Mouse (Mus musculus): ENCODE results near the gene Ckm. TPM values are rescaled to one million over a fixed set of nuclear protein-coding genes. Genes with fewer than 3 reads are reported as not detected.

Ckm gene
- polyA plus RNA-seq, 1 experiment from 2014 or later: 38.6 TPM

- Histone ChIP-seq H3K9ac (replicated peaks) (no peak overlapping the region), H3K27me3 (replicated peaks) (peaks cover 30% of the 10 kb centered on the region), H3K9me3 (replicated peaks) (no peaks in the 10 kb centered on the region), H3K27ac (replicated peaks) (no peak overlapping the region), H3K4me1 (peaks cover 27% of the 10 kb centered on the region), H3K36me3 (no peaks in the 10 kb centered on the region), H3K4me2 (no peak overlapping the region), H3K4me3 (replicated peaks) (no peak overlapping the region)
- 71% methylated on average over 4 of the region's 4 CpGs for WGBS
- ATAC-seq (ENCODE audit: low FRiP score): no peak
These were observed 39.2 kb upstream of the Ckm start for GRCm38 (mm10) chr7:19365376-19365775.

- Histone ChIP-seq H3K9me3 (replicated peaks) (no peaks in the 10 kb centered on the region), H3K27ac (replicated peaks) (no peak overlapping the region), H3K27me3 (replicated peaks) (peaks cover 17% of the 10 kb centered on the region; the same call in 1 of the 2 replicates), H3K4me3 (replicated peaks) (no peak overlapping the region), H3K4me2 (no peak overlapping the region), H3K9ac (replicated peaks) (no peak overlapping the region), H3K4me1 (peaks cover 7% of the 10 kb centered on the region), H3K36me3 (no peaks in the 10 kb centered on the region)
- 23% methylated on average over 16 of the region's 16 CpGs for WGBS
- no peak for ATAC-seq (ENCODE audit: low FRiP score)
These were observed 36.2 kb upstream of the Ckm start for GRCm38 (mm10) chr7:19368380-19368779.

- H3K4me2 ChIP-seq: peak overlapping the region; percentile 78
- no peaks in the 10 kb centered on the region for H3K9me3 ChIP-seq (replicated peaks)
- WGBS: 12% methylated on average over 46 of the region's 46 CpGs
- H3K9ac ChIP-seq (replicated peaks): peak overlapping the region; percentile 58
- no peak overlapping the region for H3K27ac ChIP-seq (replicated peaks)
- H3K4me1 ChIP-seq: peaks cover 7% of the 10 kb centered on the region
- peak overlapping the region; percentile 48 for H3K4me3 ChIP-seq (replicated peaks)
- peak; percentile 80 for ATAC-seq (ENCODE audit: low FRiP score)
- H3K27me3 ChIP-seq (replicated peaks): peaks cover 10% of the 10 kb centered on the region; the same call in 1 of the 2 replicates
- no peaks in the 10 kb centered on the region for H3K36me3 ChIP-seq
These were observed 34.7 kb upstream of the Ckm start for GRCm38 (mm10) chr7:19369823-19370425.

GRCm38 (mm10) chr7:19373367-19373766, 31.2 kb upstream of the Ckm start:
- 87% methylated on average over 2 of the region's 2 CpGs for WGBS
- peaks cover 9% of the 10 kb centered on the region; the same call in 1 of the 2 replicates for H3K27me3 ChIP-seq (replicated peaks)
- no peaks in the 10 kb centered on the region for H3K9me3 ChIP-seq (replicated peaks)
- no peaks in the 10 kb centered on the region for H3K36me3 ChIP-seq
- no peak overlapping the region for H3K4me3 ChIP-seq (replicated peaks)
- no peak overlapping the region for H3K27ac ChIP-seq (replicated peaks)
- no peak for ATAC-seq (ENCODE audit: low FRiP score)
- no peak overlapping the region for H3K4me2 ChIP-seq
- H3K4me1 ChIP-seq: peaks cover 7% of the 10 kb centered on the region
- H3K9ac ChIP-seq (replicated peaks): no peak overlapping the region

GRCm38 (mm10) chr7:19375368-19375767, 29.2 kb upstream of the Ckm start:
- H3K9me3 ChIP-seq (replicated peaks): no peaks in the 10 kb centered on the region
- H3K27ac ChIP-seq (replicated peaks): no peak overlapping the region
- H3K4me1 ChIP-seq: peaks cover under 1% of the 10 kb centered on the region; the same call in 1 of the 2 replicates
- no peak for ATAC-seq (ENCODE audit: low FRiP score)
- no peaks in the 10 kb centered on the region for H3K27me3 ChIP-seq (replicated peaks)
- H3K9ac ChIP-seq (replicated peaks): no peak overlapping the region
- no peak overlapping the region for H3K4me2 ChIP-seq
- WGBS: 80% methylated on average over 18 of the region's 18 CpGs
- H3K4me3 ChIP-seq (replicated peaks): no peak overlapping the region
- no peaks in the 10 kb centered on the region for H3K36me3 ChIP-seq

- H3K9me3 ChIP-seq (replicated peaks): no peaks in the 10 kb centered on the region
- no peaks in the 10 kb centered on the region for H3K27me3 ChIP-seq (replicated peaks)
- H3K36me3 ChIP-seq: no peaks in the 10 kb centered on the region
- no peak overlapping the region for H3K27ac ChIP-seq (replicated peaks)
- no peak overlapping the region for H3K9ac ChIP-seq (replicated peaks)
- H3K4me1 ChIP-seq: no peaks in the 10 kb centered on the region
- 88% methylated on average over 4 of the region's 4 CpGs for WGBS
- no peak overlapping the region for H3K4me2 ChIP-seq
- ATAC-seq (ENCODE audit: low FRiP score): no peak
- no peak overlapping the region for H3K4me3 ChIP-seq (replicated peaks)
These were observed 28.6 kb upstream of the Ckm start for GRCm38 (mm10) chr7:19376019-19376418.

GRCm38 (mm10) chr7:19378049-19378448, 26.5 kb upstream of the Ckm start:
- Histone ChIP-seq H3K9ac (replicated peaks) (no peak overlapping the region), H3K27me3 (replicated peaks) (no peaks in the 10 kb centered on the region), H3K27ac (replicated peaks) (no peak overlapping the region), H3K36me3 (no peaks in the 10 kb centered on the region), H3K4me3 (replicated peaks) (no peak overlapping the region), H3K4me1 (peaks cover 9% of the 10 kb centered on the region), H3K9me3 (replicated peaks) (no peaks in the 10 kb centered on the region), H3K4me2 (no peak overlapping the region)
- WGBS: 76% methylated on average over 8 of the region's 8 CpGs
- no peak for ATAC-seq (ENCODE audit: low FRiP score)

- H3K27ac ChIP-seq (replicated peaks): peak within 1 kb of the TSS; percentile 68
- no peaks in the 10 kb centered on the region for H3K9me3 ChIP-seq (replicated peaks)
- no peaks in the 10 kb centered on the region for H3K27me3 ChIP-seq (replicated peaks)
- peaks cover 22% of the 10 kb centered on the region for H3K4me1 ChIP-seq
- 6% methylated on average over 48 of the region's 48 CpGs for WGBS
- H3K36me3 ChIP-seq: peaks cover 28% of the 10 kb centered on the region
- ATAC-seq (ENCODE audit: low FRiP score): peak; percentile 97
- H3K4me2 ChIP-seq: peak within 1 kb of the TSS; percentile 74
- peak within 1 kb of the TSS; percentile 90 for H3K9ac ChIP-seq (replicated peaks)
- H3K4me3 ChIP-seq (replicated peaks): peak within 1 kb of the TSS; percentile 93
These were observed 23.0 kb upstream of the Ckm start, which contains the start of gene Ercc2 for GRCm38 (mm10) chr7:19381377-19382165. Gene Ercc2, plus strand, starts transcription at chr7:19382010.

GRCm38 (mm10) chr7:19382166-19382541, 22.4 kb upstream of the Ckm start:
- H3K27ac ChIP-seq (replicated peaks): peak overlapping the region; percentile 68
- peaks cover 22% of the 10 kb centered on the region for H3K4me1 ChIP-seq
- H3K4me2 ChIP-seq: peak overlapping the region; percentile 74
- ATAC-seq (ENCODE audit: low FRiP score): peak; percentile 65
- peak overlapping the region; percentile 90 for H3K9ac ChIP-seq (replicated peaks)
- H3K36me3 ChIP-seq: peaks cover 33% of the 10 kb centered on the region
- under 1% methylated on average over 35 of the region's 37 CpGs for WGBS
- H3K27me3 ChIP-seq (replicated peaks): no peaks in the 10 kb centered on the region
- no peaks in the 10 kb centered on the region for H3K9me3 ChIP-seq (replicated peaks)
- peak overlapping the region; percentile 93 for H3K4me3 ChIP-seq (replicated peaks)

- no peak for ATAC-seq (ENCODE audit: low FRiP score)
- H3K4me1 ChIP-seq: peaks cover 26% of the 10 kb centered on the region
- no peak overlapping the region for H3K9ac ChIP-seq (replicated peaks)
- H3K4me2 ChIP-seq: no peak overlapping the region; the same call in 1 of the 2 replicates
- WGBS: 86% methylated on average over 9 of the region's 9 CpGs
- no peaks in the 10 kb centered on the region for H3K27me3 ChIP-seq (replicated peaks)
- no peaks in the 10 kb centered on the region for H3K9me3 ChIP-seq (replicated peaks)
- peaks cover 46% of the 10 kb centered on the region for H3K36me3 ChIP-seq
- H3K4me3 ChIP-seq (replicated peaks): no peak overlapping the region
- no peak overlapping the region for H3K27ac ChIP-seq (replicated peaks)
These were observed 20.9 kb upstream of the Ckm start for GRCm38 (mm10) chr7:19383708-19384107.

GRCm38 (mm10) chr7:19388699-19389413, 15.7 kb upstream of the Ckm start:
- Histone ChIP-seq H3K4me1 (peaks cover 12% of the 10 kb centered on the region), H3K4me3 (replicated peaks) (no peak overlapping the region), H3K4me2 (no peak overlapping the region), H3K9ac (replicated peaks) (no peak overlapping the region), H3K36me3 (peaks cover 93% of the 10 kb centered on the region), H3K27ac (replicated peaks) (no peak overlapping the region), H3K27me3 (replicated peaks) (no peaks in the 10 kb centered on the region), H3K9me3 (replicated peaks) (no peaks in the 10 kb centered on the region)
- no peak for ATAC-seq (ENCODE audit: low FRiP score)
- 58% methylated on average over 10 of the region's 10 CpGs for WGBS
